Comparison of ENCODE assay signal across 16 mouse cellular contexts in genomic region chr6:86658501-86658900, GRCm38 (mm10).
"Had no signal": no experiment of that assay in that cellular context is flagged by ENCODE, and none has a peak within 500 bp of the region (broad histone marks: within the 10 kb centered on the region; RNA-seq: fewer than 3 reads in every experiment).

No protein-coding gene starts in this region.

- H3K27ac ChIP-seq: neural tube, embryonic 13.5 days; neural tube, embryonic 15.5 days; stomach, embryonic 15.5 days; stomach, postnatal 0 days had no signal

- H3K9me3 ChIP-seq: neural tube, embryonic 13.5 days; neural tube, embryonic 15.5 days; stomach, embryonic 15.5 days had no signal

- H3K9ac ChIP-seq: neural tube, embryonic 13.5 days; neural tube, embryonic 15.5 days; stomach, embryonic 15.5 days had no signal

- H3K4me1 ChIP-seq: neural tube, embryonic 13.5 days; neural tube, embryonic 15.5 days; stomach, embryonic 15.5 days had no signal

- DNase-seq: retina, postnatal 1 day; right cerebral cortex, adult 18-20 months; right cerebral cortex, postnatal 14 days; right cerebral cortex, postnatal 25 days; right cerebral cortex, postnatal 4 days; spleen, adult 18-20 months; thymus, adult 18-20 months; thymus, adult 2 months; thymus, postnatal 14 days; thymus, postnatal 25 days; thymus, postnatal 36 days; thymus, postnatal 4 days had no signal

- H3K4me2 ChIP-seq: neural tube, embryonic 13.5 days; neural tube, embryonic 15.5 days; stomach, embryonic 15.5 days had no signal

- H3K27me3 ChIP-seq: neural tube, embryonic 13.5 days; neural tube, embryonic 15.5 days; stomach, embryonic 15.5 days had no signal

- H3K4me3 ChIP-seq: neural tube, embryonic 13.5 days; neural tube, embryonic 15.5 days; stomach, embryonic 15.5 days had no signal
